Mouse (Mus musculus) thymus, postnatal 0 days (tissue): Measurements from ENCODE around the gene Vmn1r103. TPM values are rescaled to one million over a fixed set of nuclear protein-coding genes. Genes with fewer than 3 reads are reported as not detected.
"Not testable (repeated sequence)": the region's sequence is repeated elsewhere in the genome, so short reads cannot be mapped to it uniquely, and the experiment has no call there.

Experiments used
- DNase-seq: peaks from one replicate; pipeline ENCODE4 v3.0.0-alpha.2; 2015; ENCODE audit warnings: low spot score
- polyA plus RNA-seq: library from polyadenylated mRNA; unstranded; fragments of >200 nt; fragmentation: Nextera tagmentation; extraction: Ambion mirVana; gene quantifications from 2 replicates; pipeline ENCODE4 v1.2.1, GENCODE M21; 2015

Gene Vmn1r103
- polyA plus RNA-seq: not detected in 2 replicates

DNA sequence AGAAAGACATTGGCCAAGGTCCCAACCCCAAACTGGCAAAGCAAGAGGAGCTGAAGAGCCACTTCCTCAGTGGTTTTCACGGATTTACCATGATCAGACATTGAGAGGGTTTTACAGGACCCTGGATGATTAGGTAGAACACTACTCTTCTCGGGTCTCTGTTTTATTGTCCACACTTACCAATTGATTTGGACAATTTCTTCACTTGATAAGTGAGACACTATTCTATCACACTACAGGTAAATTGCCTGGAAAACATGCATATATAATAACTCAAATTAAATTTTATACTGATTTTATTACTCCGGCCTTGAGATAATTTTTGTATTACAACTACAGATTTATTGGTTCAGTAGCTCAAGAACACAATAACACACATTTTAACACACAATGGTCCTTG lies at the start of gene Vmn1r103:
Gene Vmn1r103 (minus strand): TSS at position 101 of the 400 bp plus-strand sequence.
- not testable (repeated sequence) for DNase-seq

DNA sequence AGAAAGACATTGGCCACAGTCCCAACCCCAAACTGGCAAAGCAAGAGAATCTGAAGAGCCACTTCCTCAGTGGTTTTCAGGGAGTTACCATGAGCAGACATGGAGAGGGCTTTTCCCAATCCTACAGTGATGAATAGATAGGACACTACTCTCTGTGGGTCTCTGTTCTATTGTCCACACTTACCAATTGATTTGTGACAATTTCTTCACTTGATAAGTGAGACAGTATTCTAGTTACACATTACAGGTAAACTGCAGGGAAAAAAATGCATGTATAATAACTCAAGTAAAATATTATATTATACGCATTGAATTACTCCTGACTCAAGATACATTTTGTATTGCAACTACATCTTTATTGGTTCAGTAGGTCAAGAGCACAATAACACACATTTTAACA lies 35.3 kb upstream of the Vmn1r103 start, which contains the start of gene Gm5726:
Gene Gm5726 (minus strand): TSS at position 101 of the 400 bp plus-strand sequence.
- DNase-seq: not testable (repeated sequence)

DNA sequence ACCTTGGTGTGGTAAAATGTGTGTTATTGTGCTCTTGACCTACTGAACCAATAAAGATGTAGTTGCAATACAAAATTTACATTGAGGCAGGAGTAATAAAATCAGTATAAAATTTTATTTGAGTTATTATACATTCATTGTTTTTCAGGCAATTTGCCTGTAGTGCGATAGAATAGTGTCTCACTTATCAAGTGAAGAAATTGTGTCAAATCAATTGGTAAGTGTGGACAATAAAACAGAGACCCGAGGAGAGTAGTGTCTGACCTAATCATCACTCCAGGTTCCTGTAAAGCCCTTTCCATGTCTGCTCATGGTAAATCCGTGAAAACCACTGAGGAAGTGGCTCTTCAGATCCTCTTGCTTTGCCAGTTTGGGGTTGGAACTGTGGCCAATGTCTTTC lies 23.2 kb upstream of the Vmn1r103 start, which contains the start of gene Vmn1r104:
Gene Vmn1r104 (plus strand): TSS at position 301 of the 400 bp plus-strand sequence.
- not testable (repeated sequence) for DNase-seq

DNA sequence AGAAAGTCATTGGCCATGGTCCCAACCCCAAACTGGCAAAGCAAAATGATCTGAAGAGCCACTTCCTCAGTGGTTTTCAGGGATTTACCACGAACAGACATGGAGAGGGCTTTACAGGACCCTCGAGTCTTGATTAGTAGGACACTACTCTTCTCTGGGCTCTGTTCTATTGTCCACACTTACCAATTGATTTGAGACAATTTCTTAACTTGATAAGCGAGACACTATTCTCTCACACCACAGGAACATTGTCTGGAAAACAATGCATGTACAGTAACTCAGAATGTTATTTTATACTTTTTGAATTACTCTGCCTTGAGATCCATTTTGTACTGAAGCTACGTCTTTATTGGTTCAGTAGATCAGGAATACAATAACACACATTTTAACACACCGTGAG lies 35.5 kb downstream of the Vmn1r103 start, which contains the start of gene Gm10670:
Gene Gm10670 (minus strand): TSS at position 101 of the 400 bp plus-strand sequence.
- DNase-seq: not testable (repeated sequence)

Other genes with a start within 250 kb of the Vmn1r103 start
- not detected in 2 replicates for gene Gm5890, start 247.7 kb downstream of the Vmn1r103 start, polyA plus RNA-seq
- not detected in 2 replicates for gene Gm4133, start 176.5 kb downstream of the Vmn1r103 start, polyA plus RNA-seq
- not detected in 2 replicates for gene Gm5728, start 135.1 kb downstream of the Vmn1r103 start, polyA plus RNA-seq
- not detected in 2 replicates for gene Vmn1r100, start 92.6 kb downstream of the Vmn1r103 start, polyA plus RNA-seq
- not detected in 2 replicates for gene Vmn1r101, start 67.9 kb downstream of the Vmn1r103 start, polyA plus RNA-seq
- not detected in 2 replicates for gene Gm10670, start 35.6 kb downstream of the Vmn1r103 start, polyA plus RNA-seq
- gene Vmn1r104, start 23.3 kb upstream of the Vmn1r103 start, polyA plus RNA-seq: not detected in 2 replicates
- gene Gm5726, start 35.2 kb upstream of the Vmn1r103 start, polyA plus RNA-seq: not detected in 2 replicates
- gene Gm4141, start 65.7 kb upstream of the Vmn1r103 start, polyA plus RNA-seq: not detected in 2 replicates
- not detected in 2 replicates for gene Gm4513, start 88.5 kb upstream of the Vmn1r103 start, polyA plus RNA-seq
- not detected in 2 replicates for gene Vmn1r107, start 158.4 kb upstream of the Vmn1r103 start, polyA plus RNA-seq
- not detected in 2 replicates for gene Vmn1r111, start 192.7 kb upstream of the Vmn1r103 start, polyA plus RNA-seq
- gene Gm10668, start 220.1 kb upstream of the Vmn1r103 start, polyA plus RNA-seq: not detected in 2 replicates